Mouse (Mus musculus) gastrocnemius, postnatal 10 days (tissue): ENCODE results near the gene Sprn. TPM values are rescaled to one million over a fixed set of nuclear protein-coding genes. Genes with fewer than 3 reads are reported as not detected.

Source experiments
- DNase-seq: peaks from one replicate; pipeline ENCODE4 v3.0.0; 2021; ENCODE audit warnings: mixed read lengths
- total RNA-seq, 2 experiments: library from RNA; stranded (reverse); gene quantifications; 2 replicates each; pipeline ENCODE4 v1.2.3; 2021

Sprn gene
- total RNA-seq, 2 experiments from 2014 or later, result 0.56 to 0.61 TPM

DNA sequence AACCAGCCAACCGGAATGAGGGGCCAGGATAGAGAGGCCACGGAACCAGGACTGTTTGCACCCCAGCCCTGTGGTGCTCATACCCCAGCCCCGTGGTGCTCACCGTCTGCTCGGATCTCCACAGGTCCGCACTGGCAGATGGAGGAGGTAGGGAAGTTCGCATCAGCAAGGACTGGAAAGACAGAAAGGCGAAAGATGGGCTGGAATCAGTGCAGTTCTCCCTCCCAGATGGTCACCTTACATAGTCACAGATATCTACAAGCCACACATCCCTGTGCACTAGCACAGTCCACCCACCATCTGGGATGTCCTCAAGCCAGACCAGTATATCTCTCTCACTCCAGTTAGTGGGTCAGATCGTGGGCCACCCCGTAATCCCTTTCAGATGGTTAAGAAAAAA lies 53.2 kb downstream of the Sprn start:
- no peak for DNase-seq

Other genes with a start within 250 kb of the Sprn start
- not detected for gene Utf1, start 211.1 kb downstream of the Sprn start, total RNA-seq
- gene 6430531B16Rik, start 176.1 kb downstream of the Sprn start, total RNA-seq, result not detected
- 1 to 10 TPM in 1 of 2 experiments, under 1 TPM in 1; 0.35 to 1.1 TPM for gene Adam8, start 162.3 kb downstream of the Sprn start, total RNA-seq
- 1 to 10 TPM; 8.8 to 10.0 TPM for gene Zfp511, start 118.5 kb downstream of the Sprn start, total RNA-seq
- 10 to 100 TPM; 21.9 to 29.6 TPM for gene Tubgcp2, start 118.2 kb downstream of the Sprn start, total RNA-seq
- not detected for gene Msx3, start 105.8 kb downstream of the Sprn start, total RNA-seq
- gene Caly, start 72.3 kb downstream of the Sprn start, total RNA-seq, result under 1 TPM in 1 of 2 experiments, not detected in 1; 0.36 TPM
- not detected for gene Prap1, start 61.5 kb downstream of the Sprn start, total RNA-seq
- gene Fuom, start 52.4 kb downstream of the Sprn start, total RNA-seq, result 10 to 100 TPM; 31.2 TPM
- gene Paox, start 39.1 kb downstream of the Sprn start, total RNA-seq, result 1 to 10 TPM; 4.7 to 4.8 TPM
- 10 to 100 TPM; 83.5 to 93.1 TPM for gene Echs1, start 38.4 kb downstream of the Sprn start, total RNA-seq
- gene Mtg1, start 17.3 kb downstream of the Sprn start, total RNA-seq, result 10 to 100 TPM; 21.9 to 23.5 TPM
- gene Olfr522, start 9.9 kb upstream of the Sprn start, total RNA-seq, result not detected
- not detected for gene Olfr523, start 18.3 kb upstream of the Sprn start, total RNA-seq
- not detected for gene Olfr524, start 51.1 kb upstream of the Sprn start, total RNA-seq
- not detected for gene Cd163l1, start 63.4 kb upstream of the Sprn start, total RNA-seq
- gene 5830411N06Rik, start 92.4 kb upstream of the Sprn start, total RNA-seq, result not detected
- not detected for gene Olfr525, start 166.0 kb upstream of the Sprn start, total RNA-seq
- gene Olfr527, start 179.1 kb upstream of the Sprn start, total RNA-seq, result not detected
- not detected for gene Olfr60, start 206.8 kb upstream of the Sprn start, total RNA-seq
- not detected for gene Olfr530, start 221.5 kb upstream of the Sprn start, total RNA-seq
- gene Olfr531, start 248.0 kb upstream of the Sprn start, total RNA-seq, result not detected